Mouse (Mus musculus): ENCODE measurements around the gene 4933425L06Rik.

- TF ChIP-seq CTCF (IDR thresholded peaks at IDR 0.05; ENCODE audit: low read depth, low read length) = no peak
- no peak for TF ChIP-seq POLR2A (IDR thresholded peaks at IDR 0.05; ENCODE audit: insufficient read depth, low read length)
These were observed 39.7 kb downstream of the 4933425L06Rik start for GRCm38 (mm10) chr13:105121617-105122016.
